Mouse (Mus musculus): Measurements from ENCODE around the gene Plekhh1. TPM values are rescaled to one million over a fixed set of nuclear protein-coding genes. Genes with fewer than 3 reads are reported as not detected.

The Plekhh1 gene
- polyA plus RNA-seq, 1 experiment from 2014 or later, result 3.1 TPM

DNA sequence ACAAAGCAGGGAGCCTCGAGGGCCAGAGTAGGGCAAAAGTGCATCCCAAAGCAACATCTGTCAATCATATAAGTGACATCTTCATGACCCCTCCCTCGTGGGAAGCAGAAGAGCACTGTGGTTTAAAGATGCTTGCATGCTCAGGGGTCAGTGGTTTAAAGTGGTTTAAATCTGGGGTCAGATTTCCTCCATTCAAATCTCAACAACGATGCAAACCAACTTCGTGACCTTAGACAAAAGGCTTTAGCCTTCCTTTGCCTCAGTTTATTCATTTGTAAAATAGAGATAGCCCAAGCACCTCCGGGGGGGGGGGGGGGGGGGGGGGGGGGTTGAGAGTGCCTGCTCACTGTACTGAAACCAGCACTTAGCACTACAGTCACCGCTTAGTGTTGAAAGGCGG, 32.3 kb upstream of the Plekhh1 start:
- 38% methylated on average over 7 of the region's 7 CpGs for WGBS
- H3K4me2 ChIP-seq (ENCODE audit: low read depth, low read length), result no peak overlapping the region

DNA sequence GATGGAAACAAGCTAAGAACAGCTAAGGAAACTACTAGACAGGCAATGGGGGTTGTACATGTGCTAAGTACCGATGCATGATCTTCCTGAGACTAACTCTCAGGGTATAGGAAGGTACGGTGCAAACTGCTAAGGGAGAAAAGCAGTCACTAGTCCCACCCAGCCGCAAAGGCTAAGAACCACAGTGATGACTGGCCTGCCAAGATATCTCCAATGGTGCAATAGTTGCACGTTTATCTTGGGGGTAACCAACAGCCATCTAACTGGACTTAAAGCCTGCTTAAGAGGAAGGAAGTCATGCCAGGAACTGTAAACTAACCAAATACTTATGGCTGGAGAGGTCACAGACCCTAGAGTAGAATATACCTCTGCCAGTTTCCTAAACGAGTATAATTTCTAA, 26.6 kb upstream of the Plekhh1 start:
- ATAC-seq (ENCODE audit: low read depth), result no peak
- Histone ChIP-seq H3K36me3 (ENCODE audit: control insufficient read depth, insufficient read depth, low read length) (no peaks in the 10 kb centered on the region), H3K27ac (ENCODE audit: low read length) (no peak overlapping the region), H3K4me2 (ENCODE audit: low read depth, low read length) (no peak overlapping the region), H3K9me3 (ENCODE audit: control insufficient read depth, low read length) (no peaks in the 10 kb centered on the region), H3K4me3 (ENCODE audit: low read length) (no peak overlapping the region), H3K27me3 (ENCODE audit: control insufficient read depth, insufficient read depth, low read depth, low read length) (no peaks in the 10 kb centered on the region; the same call in 1 of the 2 replicates), H3K4me1 (replicated peaks; ENCODE audit: control insufficient read depth, insufficient read depth, low read length) (peaks cover 4% of the 10 kb centered on the region), H3K9ac (ENCODE audit: low read length) (no peak overlapping the region)
- WGBS, result 72% methylated on average over 5 of the region's 5 CpGs

More for the DNA sequence above, 32.3 kb upstream of the Plekhh1 start:
- no peak overlapping the region for H3K4me3 ChIP-seq (ENCODE audit: low read length)
- no peak overlapping the region for H3K27ac ChIP-seq (ENCODE audit: low read length)
- no peak for ATAC-seq (ENCODE audit: low read depth)
- no peaks in the 10 kb centered on the region for H3K36me3 ChIP-seq (ENCODE audit: control insufficient read depth, insufficient read depth, low read length)
- no peaks in the 10 kb centered on the region for H3K27me3 ChIP-seq (ENCODE audit: control insufficient read depth, insufficient read depth, low read depth, low read length)
- no peaks in the 10 kb centered on the region for H3K9me3 ChIP-seq (ENCODE audit: control insufficient read depth, low read length)
- no peaks in the 10 kb centered on the region for H3K4me1 ChIP-seq (replicated peaks; ENCODE audit: control insufficient read depth, insufficient read depth, low read length)
- H3K9ac ChIP-seq (ENCODE audit: low read length), result no peak overlapping the region

DNA sequence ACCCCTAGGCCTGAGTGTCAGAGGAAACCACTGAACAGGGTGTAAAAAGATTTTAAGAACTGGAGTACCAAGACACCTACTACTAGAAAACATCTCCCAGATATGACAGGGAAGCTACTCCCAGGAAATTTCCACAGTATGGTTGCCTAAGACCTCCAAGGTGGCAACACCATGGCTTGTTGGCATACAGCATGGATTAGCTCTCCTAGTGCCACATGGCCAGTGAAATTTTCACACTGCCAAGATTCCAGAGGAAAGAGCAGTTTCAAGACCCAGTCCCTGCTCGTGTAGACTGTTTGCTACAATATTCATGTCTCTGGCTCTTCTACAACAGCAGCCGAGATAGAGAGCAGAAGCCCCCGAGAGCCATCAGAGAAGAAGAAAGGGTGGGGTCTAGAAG, 26.0 kb upstream of the Plekhh1 start:
- Histone ChIP-seq H3K27me3 (ENCODE audit: control insufficient read depth, insufficient read depth, low read depth, low read length) (no peaks in the 10 kb centered on the region; the same call in 1 of the 2 replicates), H3K36me3 (ENCODE audit: control insufficient read depth, insufficient read depth, low read length) (no peaks in the 10 kb centered on the region), H3K4me1 (replicated peaks; ENCODE audit: control insufficient read depth, insufficient read depth, low read length) (peaks cover 4% of the 10 kb centered on the region), H3K9me3 (ENCODE audit: control insufficient read depth, low read length) (no peaks in the 10 kb centered on the region), H3K9ac (ENCODE audit: low read length) (no peak overlapping the region), H3K27ac (ENCODE audit: low read length) (no peak overlapping the region), H3K4me2 (ENCODE audit: low read depth, low read length) (no peak overlapping the region), H3K4me3 (ENCODE audit: low read length) (no peak overlapping the region)
- no peak for ATAC-seq (ENCODE audit: low read depth)
- WGBS, result 78% methylated on average over 3 of the region's 3 CpGs

DNA sequence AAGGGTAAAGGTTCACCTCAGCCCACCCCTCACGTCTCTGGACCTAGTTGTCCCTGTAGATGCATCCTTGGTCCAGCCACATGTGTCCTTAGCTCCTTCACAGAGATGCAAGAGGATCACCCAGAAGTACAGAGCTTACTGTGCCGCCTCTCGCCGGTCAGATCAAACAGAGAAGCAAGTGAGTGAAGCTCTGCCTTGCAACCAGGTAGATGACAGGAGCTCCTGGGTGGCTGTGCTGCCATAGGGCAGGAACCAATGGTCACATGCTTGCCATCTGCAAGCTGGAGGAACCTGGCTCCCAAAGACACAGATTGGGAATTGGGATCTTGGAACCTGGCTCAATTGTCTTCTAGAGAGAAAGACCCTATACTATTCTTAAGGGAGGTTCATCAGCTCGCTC, 23.5 kb upstream of the Plekhh1 start:
- Histone ChIP-seq H3K4me3 (ENCODE audit: low read length) (no peak overlapping the region), H3K27me3 (ENCODE audit: control insufficient read depth, insufficient read depth, low read depth, low read length) (no peaks in the 10 kb centered on the region; the same call in 1 of the 2 replicates), H3K36me3 (ENCODE audit: control insufficient read depth, insufficient read depth, low read length) (no peaks in the 10 kb centered on the region), H3K9ac (ENCODE audit: low read length) (no peak overlapping the region), H3K9me3 (ENCODE audit: control insufficient read depth, low read length) (no peaks in the 10 kb centered on the region), H3K27ac (ENCODE audit: low read length) (no peak overlapping the region), H3K4me2 (ENCODE audit: low read depth, low read length) (no peak overlapping the region), H3K4me1 (replicated peaks; ENCODE audit: control insufficient read depth, insufficient read depth, low read length) (peaks cover 4% of the 10 kb centered on the region)
- no peak for ATAC-seq (ENCODE audit: low read depth)
- WGBS, result 78% methylated on average over 5 of the region's 5 CpGs

DNA sequence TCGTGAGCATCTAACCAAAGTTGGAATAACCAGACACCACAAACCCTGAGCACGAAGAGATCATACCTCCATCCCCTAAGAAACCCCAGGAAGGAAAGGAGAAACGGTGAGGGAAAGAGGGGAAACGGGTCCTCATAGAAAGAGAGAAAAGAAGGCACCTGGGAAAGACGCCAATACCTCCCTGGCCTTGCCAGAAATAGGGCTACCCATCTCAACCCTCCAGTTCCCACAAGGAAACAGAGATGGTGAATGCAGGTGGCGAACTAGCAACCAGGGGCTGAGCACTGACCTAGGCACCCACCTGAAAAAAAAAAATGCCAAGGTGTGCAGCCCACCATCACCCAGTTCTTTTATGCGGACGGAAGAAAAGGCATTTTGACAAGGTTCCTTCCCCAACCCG, 22.9 kb upstream of the Plekhh1 start:
- H3K27ac ChIP-seq (ENCODE audit: low read length), result no peak overlapping the region
- peak overlapping the region; percentile 87 for H3K4me2 ChIP-seq (ENCODE audit: low read depth, low read length)
- H3K4me3 ChIP-seq (ENCODE audit: low read length), result peak overlapping the region; percentile 90
- no peaks in the 10 kb centered on the region; the same call in 1 of the 2 replicates for H3K27me3 ChIP-seq (ENCODE audit: control insufficient read depth, insufficient read depth, low read depth, low read length)
- peaks cover 4% of the 10 kb centered on the region for H3K4me1 ChIP-seq (replicated peaks; ENCODE audit: control insufficient read depth, insufficient read depth, low read length)
- H3K36me3 ChIP-seq (ENCODE audit: control insufficient read depth, insufficient read depth, low read length), result no peaks in the 10 kb centered on the region
- peak overlapping the region; percentile 81 for H3K9ac ChIP-seq (ENCODE audit: low read length)
- no peak for ATAC-seq (ENCODE audit: low read depth)
- WGBS, result 29% methylated on average over 9 of the region's 9 CpGs
- H3K9me3 ChIP-seq (ENCODE audit: control insufficient read depth, low read length), result no peaks in the 10 kb centered on the region

DNA sequence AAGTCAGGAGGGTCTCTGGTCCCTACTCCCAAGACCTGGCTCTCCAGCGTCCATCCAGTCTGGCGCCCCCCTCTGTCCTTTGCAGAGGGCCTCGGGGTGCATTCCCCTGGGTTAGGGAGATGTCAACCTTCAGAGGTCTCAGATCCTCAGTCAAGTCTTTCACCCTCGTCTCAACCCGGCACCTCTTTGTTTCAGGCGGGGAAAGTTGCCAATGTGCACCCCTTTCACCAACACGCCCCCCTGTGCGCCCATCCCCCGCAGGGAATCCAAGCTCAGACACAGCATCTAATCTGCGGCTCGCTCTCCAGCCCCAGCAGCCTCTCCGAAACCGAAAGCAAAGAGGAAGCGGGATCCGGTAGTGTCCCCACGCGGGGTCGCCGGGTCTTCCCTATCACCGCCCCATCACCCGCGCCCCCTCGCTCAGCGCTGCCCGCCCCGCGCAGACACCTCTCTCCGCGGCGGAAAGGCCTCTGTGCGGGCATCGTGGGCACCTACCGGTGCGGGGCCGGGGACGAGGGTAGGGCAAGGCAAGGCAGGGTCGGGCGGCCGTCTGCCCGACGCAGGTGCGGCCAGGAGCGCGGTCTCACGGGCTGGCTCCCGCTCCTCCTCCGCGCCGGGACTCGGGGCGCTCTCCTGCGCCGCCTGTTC, 22.4 kb upstream of the Plekhh1 start:
- Histone ChIP-seq H3K9ac (ENCODE audit: low read length) (peak overlapping the region; percentile 81), H3K4me3 (ENCODE audit: low read length) (peak overlapping the region; percentile 90), H3K36me3 (ENCODE audit: control insufficient read depth, insufficient read depth, low read length) (no peaks in the 10 kb centered on the region), H3K9me3 (ENCODE audit: control insufficient read depth, low read length) (no peaks in the 10 kb centered on the region), H3K27me3 (ENCODE audit: control insufficient read depth, insufficient read depth, low read depth, low read length) (no peaks in the 10 kb centered on the region; the same call in 1 of the 2 replicates), H3K4me1 (replicated peaks; ENCODE audit: control insufficient read depth, insufficient read depth, low read length) (peaks cover 4% of the 10 kb centered on the region), H3K27ac (ENCODE audit: low read length) (peak overlapping the region; percentile 32; the same call in 1 of the 2 replicates), H3K4me2 (ENCODE audit: low read depth, low read length) (peak overlapping the region; percentile 87)
- ATAC-seq (ENCODE audit: low read depth), result peak; percentile 71
- under 1% methylated on average over 35 of the region's 53 CpGs for WGBS

DNA sequence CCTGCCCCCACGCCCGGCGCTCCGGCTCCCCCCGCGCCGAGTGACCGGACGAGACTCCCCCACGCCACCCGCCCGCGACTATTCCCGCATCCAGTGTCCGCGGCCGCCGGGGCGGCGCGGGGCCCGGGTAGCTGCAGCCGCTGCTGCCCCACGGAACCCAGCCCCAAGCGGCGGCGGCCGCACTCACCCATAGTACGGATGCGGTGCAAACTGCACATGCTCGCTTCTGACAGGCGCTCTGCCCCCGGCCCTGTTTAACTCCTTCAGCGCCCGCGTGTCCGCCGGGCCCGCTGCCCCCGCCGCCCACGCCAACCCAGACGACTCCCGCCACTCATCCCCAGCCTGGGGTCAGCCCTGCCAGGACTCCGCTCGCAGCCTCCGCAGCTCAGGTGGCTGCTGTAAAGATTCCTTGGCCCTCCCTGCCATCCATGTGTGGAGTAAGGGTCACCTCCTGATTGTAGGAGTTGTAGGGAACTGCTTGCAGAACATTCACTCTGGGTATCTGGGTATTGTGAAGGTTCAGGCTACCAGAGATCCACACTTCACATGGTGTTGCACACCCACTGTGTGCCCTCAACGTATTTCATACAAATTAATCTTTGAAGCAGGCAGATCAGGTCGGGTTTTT, 21.7 kb upstream of the Plekhh1 start, which contains the start of gene Tmem229b:
Gene Tmem229b (minus strand): TSS at position 502 of the 628 bp plus-strand sequence.
- ATAC-seq (ENCODE audit: low read depth), result peak; percentile 85
- H3K36me3 ChIP-seq (ENCODE audit: control insufficient read depth, insufficient read depth, low read length), result no peaks in the 10 kb centered on the region
- peak within 1 kb of the TSS; percentile 81 for H3K9ac ChIP-seq (ENCODE audit: low read length)
- H3K27ac ChIP-seq (ENCODE audit: low read length), result peak within 1 kb of the TSS; percentile 32; the same call in 1 of the 2 replicates
- peaks cover 4% of the 10 kb centered on the region for H3K4me1 ChIP-seq (replicated peaks; ENCODE audit: control insufficient read depth, insufficient read depth, low read length)
- peak within 1 kb of the TSS; percentile 87 for H3K4me2 ChIP-seq (ENCODE audit: low read depth, low read length)
- no peaks in the 10 kb centered on the region; the same call in 1 of the 2 replicates for H3K27me3 ChIP-seq (ENCODE audit: control insufficient read depth, insufficient read depth, low read depth, low read length)
- peak within 1 kb of the TSS; percentile 90 for H3K4me3 ChIP-seq (ENCODE audit: low read length)
- WGBS, result 2% methylated on average over 36 of the region's 49 CpGs
- H3K9me3 ChIP-seq (ENCODE audit: control insufficient read depth, low read length), result no peaks in the 10 kb centered on the region

DNA sequence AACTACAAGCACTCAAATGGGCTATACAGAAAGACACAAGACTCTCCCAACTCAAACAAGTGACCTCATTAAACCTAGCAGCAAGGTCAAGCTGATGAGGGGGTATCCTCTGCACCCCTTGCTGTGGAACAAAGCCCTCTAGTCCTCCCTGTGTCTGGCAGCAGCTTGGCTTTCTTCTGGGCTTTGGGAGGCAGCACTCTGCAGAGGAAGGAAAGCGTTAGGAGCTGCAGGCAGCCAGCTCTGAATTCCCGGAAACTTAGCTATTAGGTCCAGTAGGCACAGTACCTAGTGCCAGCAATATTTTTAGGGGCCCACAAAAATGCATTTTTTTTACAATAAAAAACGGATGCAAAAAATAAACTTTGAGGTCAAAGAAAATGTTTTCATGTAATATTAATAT, 18.4 kb upstream of the Plekhh1 start:
- peak overlapping the region; percentile 2; the same call in 1 of the 2 replicates for H3K27ac ChIP-seq (ENCODE audit: low read length)
- H3K9me3 ChIP-seq (ENCODE audit: control insufficient read depth, low read length), result no peaks in the 10 kb centered on the region
- H3K4me1 ChIP-seq (replicated peaks; ENCODE audit: control insufficient read depth, insufficient read depth, low read length), result peaks cover 4% of the 10 kb centered on the region
- H3K9ac ChIP-seq (ENCODE audit: low read length), result no peak overlapping the region
- H3K4me3 ChIP-seq (ENCODE audit: low read length), result no peak overlapping the region
- H3K27me3 ChIP-seq (ENCODE audit: control insufficient read depth, insufficient read depth, low read depth, low read length), result no peaks in the 10 kb centered on the region; the same call in 1 of the 2 replicates
- peak; percentile 35; the same call in 1 of the 2 replicates for ATAC-seq (ENCODE audit: low read depth)
- no peaks in the 10 kb centered on the region for H3K36me3 ChIP-seq (ENCODE audit: control insufficient read depth, insufficient read depth, low read length)
- no peak overlapping the region for H3K4me2 ChIP-seq (ENCODE audit: low read depth, low read length)
- 30% methylated on average over 3 of the region's 3 CpGs for WGBS

DNA sequence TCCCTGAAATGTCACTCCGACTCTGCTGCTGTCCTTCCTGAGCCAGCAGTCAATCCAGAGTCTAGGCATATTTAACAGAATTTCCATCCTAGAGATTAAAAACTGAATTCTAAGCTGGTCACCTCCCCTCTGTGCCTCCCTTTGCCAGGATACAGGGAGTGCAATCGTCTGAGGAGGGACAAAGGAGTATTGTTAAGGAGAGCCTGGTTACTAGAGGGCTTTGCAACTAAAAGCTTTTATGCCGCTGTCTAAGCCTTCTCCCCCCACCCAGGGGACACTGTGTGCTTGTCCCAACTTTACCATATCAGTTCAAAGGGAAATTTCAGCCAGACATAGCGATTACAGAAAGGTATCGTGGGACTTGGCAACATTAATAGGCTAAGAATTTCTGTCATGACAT, 12.9 kb upstream of the Plekhh1 start:
- no peak for ATAC-seq (ENCODE audit: low read depth)
- no peaks in the 10 kb centered on the region for H3K9me3 ChIP-seq (ENCODE audit: control insufficient read depth, low read length)
- 44% methylated on average over 5 of the region's 5 CpGs for WGBS
- H3K4me1 ChIP-seq (replicated peaks; ENCODE audit: control insufficient read depth, insufficient read depth, low read length), result no peaks in the 10 kb centered on the region
- no peaks in the 10 kb centered on the region for H3K36me3 ChIP-seq (ENCODE audit: control insufficient read depth, insufficient read depth, low read length)
- H3K27me3 ChIP-seq (ENCODE audit: control insufficient read depth, insufficient read depth, low read depth, low read length), result no peaks in the 10 kb centered on the region
- H3K4me3 ChIP-seq (ENCODE audit: low read length), result no peak overlapping the region
- H3K4me2 ChIP-seq (ENCODE audit: low read depth, low read length), result no peak overlapping the region
- H3K9ac ChIP-seq (ENCODE audit: low read length), result no peak overlapping the region
- H3K27ac ChIP-seq (ENCODE audit: low read length), result no peak overlapping the region
